Mouse (Mus musculus): ENCODE results near the gene Nudc.

DNA sequence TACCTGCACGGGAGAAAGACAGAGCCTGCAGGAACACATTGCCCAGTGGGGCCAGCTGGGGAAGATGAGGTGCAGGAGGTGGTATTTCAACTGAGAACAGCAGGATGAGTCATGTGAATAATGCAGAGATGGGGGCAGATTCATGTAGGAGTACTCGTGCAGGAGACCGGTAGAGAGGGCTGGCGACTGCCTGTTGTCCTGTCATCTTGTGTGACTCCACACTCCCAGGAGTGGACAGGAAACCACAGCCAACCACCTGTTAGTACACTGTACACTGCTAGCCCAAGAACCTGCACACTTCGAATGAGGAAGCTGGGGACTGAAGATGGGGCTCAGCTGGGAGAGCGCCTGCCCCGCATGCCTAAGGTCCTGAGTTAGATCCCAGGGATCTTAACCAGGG, 44.3 kb downstream of the Nudc start:
- TF ChIP-seq POLR2A (IDR thresholded peaks at IDR 0.05; ENCODE audit: borderline replicate concordance, low read depth, low read length): no peak
- no peak for TF ChIP-seq CTCF (IDR thresholded peaks at IDR 0.05; ENCODE audit: low read depth, low read length)

Data from bone marrow macrophage, adult 2 months (primary cell).